Mouse (Mus musculus) splenic B cell, adult 2 months (primary cell): ENCODE measurements around the gene Atp9a.
A peak's percentile ranks its signal among the peaks of the same experiment; 100 is the strongest.
"Not testable (repeated sequence)": the region's sequence is repeated elsewhere in the genome, so short reads cannot be mapped to it uniquely, and the experiment has no call there.

Source experiments
- DNase-seq: peaks from one replicate; pipeline ENCODE4 v3.0.0-alpha.2; 2011; ENCODE audit warnings: low read depth, low spot score
- H3K27me3 ChIP-seq: 2 replicates; pipeline ENCODE4 v1.6.1; 2012; ENCODE audit warnings: mild to moderate bottlenecking, low read length, moderate library complexity, mixed read lengths; ENCODE audit not compliant: control insufficient read depth, poor library complexity, insufficient read depth, severe bottlenecking
- H3K36me3 ChIP-seq: 2 replicates; pipeline ENCODE4 v1.6.1; 2012; ENCODE audit warnings: mild to moderate bottlenecking, low read length, moderate library complexity, mixed read lengths; ENCODE audit not compliant: control insufficient read depth, poor library complexity, insufficient read depth, severe bottlenecking

The Atp9a gene

DNA sequence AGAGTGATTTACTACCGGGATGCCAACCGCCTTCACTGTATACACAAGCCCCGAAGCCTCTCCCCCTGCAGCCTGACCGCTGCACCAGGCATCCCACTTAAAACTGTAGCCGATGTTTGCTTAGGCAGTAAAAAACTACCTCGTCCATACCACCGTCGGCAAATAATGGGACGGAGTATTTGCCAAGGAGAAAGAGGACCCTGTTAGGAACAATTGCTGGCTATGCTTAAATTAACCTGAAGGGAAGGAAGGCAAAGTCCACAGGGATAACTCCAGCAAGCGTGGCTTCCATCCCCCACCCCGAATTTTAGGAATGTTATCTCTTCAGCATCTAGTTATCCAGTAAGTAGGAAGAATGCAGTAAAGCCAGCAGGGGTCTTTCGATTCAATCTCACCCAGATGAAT is 20.2 kb upstream of the Atp9a start:
- no peak for DNase-seq
- no peaks in the 10 kb centered on the region for H3K36me3 ChIP-seq
- H3K27me3 ChIP-seq, result no peaks in the 10 kb centered on the region; the same call in 1 of the 2 replicates

DNA sequence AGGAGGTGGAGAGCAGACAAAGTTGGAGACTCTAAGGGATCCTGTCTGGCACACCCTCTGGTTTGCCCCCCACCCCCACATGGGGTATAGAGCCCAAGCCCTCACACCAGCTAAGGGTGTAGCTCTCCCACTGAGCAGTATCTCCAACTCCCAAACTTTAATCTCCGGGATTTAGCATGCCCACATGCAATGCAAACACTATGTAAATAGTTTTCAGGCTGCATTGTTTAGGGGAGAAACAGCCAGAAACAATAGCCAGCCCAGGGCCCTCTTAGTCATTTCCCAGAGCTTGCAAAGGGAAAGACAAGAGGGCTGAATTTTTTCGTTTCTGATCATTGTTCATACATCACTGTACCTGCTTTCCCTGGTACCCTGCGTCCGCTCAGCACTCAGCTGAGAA is 19.7 kb upstream of the Atp9a start:
- H3K36me3 ChIP-seq, result no peaks in the 10 kb centered on the region
- DNase-seq, result no peak
- H3K27me3 ChIP-seq, result no peaks in the 10 kb centered on the region; the same call in 1 of the 2 replicates

DNA sequence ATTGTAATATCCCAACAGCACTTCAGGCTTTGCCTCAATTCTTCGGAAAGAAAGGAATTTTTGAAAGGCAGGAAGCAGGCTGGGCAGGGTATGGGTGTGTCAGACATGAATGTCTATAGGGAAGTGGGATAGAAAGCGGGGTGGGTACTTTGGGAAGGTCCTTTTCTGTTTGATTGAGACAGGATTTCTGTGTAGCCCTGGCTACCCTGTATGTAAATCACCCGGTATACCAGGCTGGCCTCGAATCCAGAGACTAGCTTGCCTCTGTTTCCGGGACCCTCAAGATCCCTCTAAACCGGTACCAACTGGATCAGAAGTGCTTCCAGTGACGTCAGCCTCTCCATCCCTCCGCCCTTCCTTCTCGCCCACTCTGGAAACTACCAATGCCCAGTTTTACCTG is 18.9 kb upstream of the Atp9a start:
- Histone ChIP-seq H3K27me3 (no peaks in the 10 kb centered on the region; the same call in 1 of the 2 replicates), H3K36me3 (no peaks in the 10 kb centered on the region)
- no peak for DNase-seq

- not testable (repeated sequence) for DNase-seq, H3K36me3 ChIP-seq, H3K27me3 ChIP-seq
These were observed 2.2 kb upstream of the Atp9a start for GRCm38 (mm10) chr2:168744406-168744805.

DNA sequence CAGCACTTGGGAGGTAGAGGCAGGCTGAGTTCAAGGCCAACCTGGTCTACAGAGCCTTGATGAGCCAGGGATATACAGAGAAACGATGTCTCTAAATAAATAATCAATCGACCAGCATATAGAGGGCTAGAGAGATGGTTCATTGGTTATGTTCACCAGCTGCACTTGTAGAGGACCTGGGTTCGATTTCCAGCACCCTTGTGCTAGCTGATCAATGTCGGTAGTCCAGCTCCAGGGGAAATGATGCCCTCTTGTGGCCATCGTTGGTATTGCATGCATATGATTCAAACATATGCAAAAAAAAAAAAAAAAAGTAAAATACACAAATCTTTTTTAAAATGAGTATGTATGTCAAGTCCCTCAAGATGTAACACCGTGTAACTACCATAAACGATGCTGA is 440 bp upstream of the Atp9a start:
- peak; percentile 53 for DNase-seq
- H3K36me3 ChIP-seq, result no peaks in the 10 kb centered on the region
- no peaks in the 10 kb centered on the region; the same call in 1 of the 2 replicates for H3K27me3 ChIP-seq

GRCm38 (mm10) chr2:168741273-168742058 is 743 bp downstream of the Atp9a start:
- no peak for DNase-seq
- H3K27me3 ChIP-seq, result no peaks in the 10 kb centered on the region; the same call in 1 of the 2 replicates
- H3K36me3 ChIP-seq, result no peaks in the 10 kb centered on the region

DNA sequence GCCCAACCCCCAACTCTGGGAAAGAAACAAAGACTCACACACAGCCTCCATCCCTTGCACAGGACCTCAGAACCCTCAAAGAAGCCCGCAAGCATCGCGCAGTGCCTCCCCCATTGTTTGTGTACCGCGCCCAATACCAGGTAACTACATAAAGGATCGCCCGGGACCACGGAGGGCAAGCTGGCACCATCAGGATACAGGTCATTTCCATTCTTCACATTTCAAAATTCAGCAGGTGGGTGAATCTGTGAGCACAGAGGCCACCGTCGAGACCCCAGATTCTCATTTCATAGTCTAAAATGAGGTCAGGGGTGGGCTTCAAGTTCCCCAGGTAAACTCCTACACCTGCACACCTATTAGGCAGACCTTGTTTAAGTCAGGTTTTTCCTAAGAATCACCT is 1.7 kb downstream of the Atp9a start:
- no peaks in the 10 kb centered on the region; the same call in 1 of the 2 replicates for H3K27me3 ChIP-seq
- no peak for DNase-seq

DNA sequence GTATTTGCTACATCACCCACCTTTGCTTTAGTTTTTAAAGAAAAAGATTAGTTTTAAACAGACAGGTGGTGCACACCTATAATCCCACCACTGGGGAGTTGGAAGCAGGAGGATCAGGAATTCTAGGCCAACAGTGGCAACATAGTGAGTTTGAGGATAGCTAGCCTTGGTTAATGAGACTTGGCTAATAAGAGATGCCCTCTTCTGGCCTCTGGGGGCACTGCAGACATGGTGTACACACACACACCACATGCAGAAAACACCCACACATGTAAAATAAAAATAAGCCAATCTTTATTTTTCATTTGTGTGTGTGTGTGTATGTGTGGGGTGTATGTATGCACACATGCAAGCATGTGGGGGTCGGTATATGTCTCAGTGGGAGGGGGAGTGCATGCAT is 3.4 kb downstream of the Atp9a start:
- DNase-seq, result no peak
- Histone ChIP-seq H3K27me3 (no peaks in the 10 kb centered on the region; the same call in 1 of the 2 replicates), H3K36me3 (no peaks in the 10 kb centered on the region)

More for the DNA sequence above, 1.7 kb downstream of the Atp9a start:
- no peaks in the 10 kb centered on the region for H3K36me3 ChIP-seq

DNA sequence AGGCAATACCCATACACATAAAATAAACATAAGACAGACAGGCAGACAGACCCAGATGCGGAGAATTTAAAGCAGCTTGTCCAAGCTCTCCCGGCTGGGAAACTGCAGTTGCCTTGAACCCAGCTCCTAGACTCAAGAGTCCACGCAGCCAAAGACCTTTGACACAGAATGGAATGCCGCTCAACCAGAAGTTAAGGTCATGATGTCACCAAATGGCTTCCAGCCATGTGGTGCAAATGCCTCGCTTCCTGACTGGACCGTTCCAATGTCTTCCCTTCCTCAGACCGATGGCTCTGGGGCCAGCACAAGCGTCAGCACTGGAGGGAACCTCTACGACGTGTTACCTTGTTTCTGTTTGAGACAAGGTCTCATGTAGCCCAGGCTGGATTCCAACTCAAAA is 4.3 kb downstream of the Atp9a start:
- no peak for DNase-seq
- H3K36me3 ChIP-seq, result no peaks in the 10 kb centered on the region
- H3K27me3 ChIP-seq, result no peaks in the 10 kb centered on the region; the same call in 1 of the 2 replicates

DNA sequence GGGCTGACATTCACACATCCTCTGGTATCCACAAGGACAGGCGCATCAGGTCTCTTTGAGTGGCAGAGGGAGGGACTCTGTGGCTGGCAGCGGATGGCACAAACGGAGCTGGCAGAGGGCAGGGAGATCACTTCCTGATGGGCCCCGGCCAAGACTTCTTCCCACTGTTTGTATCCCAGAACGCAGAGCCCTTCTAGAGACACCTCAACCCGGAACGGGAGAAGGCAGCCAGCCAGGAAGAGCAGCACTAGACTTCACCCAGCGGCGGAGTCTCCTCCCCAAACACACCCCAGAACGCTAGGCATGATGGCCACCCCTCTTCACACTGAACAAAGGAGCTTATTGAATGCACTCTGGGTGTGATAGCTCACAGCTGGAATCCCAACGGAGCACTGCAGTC is 8.2 kb downstream of the Atp9a start:
- Histone ChIP-seq H3K36me3 (no peaks in the 10 kb centered on the region), H3K27me3 (no peaks in the 10 kb centered on the region; the same call in 1 of the 2 replicates)
- no peak for DNase-seq

GRCm38 (mm10) chr2:168731258-168731657 is 11.0 kb downstream of the Atp9a start:
- no peak for DNase-seq
- Histone ChIP-seq H3K36me3 (no peaks in the 10 kb centered on the region), H3K27me3 (no peaks in the 10 kb centered on the region)

DNA sequence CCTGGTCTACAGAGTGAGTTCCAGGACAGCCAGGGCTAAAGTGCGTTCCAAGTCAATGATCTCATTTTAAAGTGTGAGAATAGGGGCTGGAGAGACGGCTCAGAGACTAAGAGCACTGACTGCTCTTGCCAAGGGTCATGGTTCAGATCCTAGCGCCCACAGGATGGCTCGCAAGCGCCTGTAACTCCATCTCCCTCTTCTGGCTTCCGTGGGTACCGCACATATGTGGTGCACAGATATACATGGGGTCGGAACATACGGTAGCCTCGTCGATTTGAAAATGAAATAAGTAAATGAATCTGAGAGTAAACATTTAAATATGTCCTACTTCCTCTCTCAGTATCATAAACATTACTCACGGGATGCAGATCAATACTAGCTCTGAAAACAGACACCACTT is 12.5 kb downstream of the Atp9a start:
- DNase-seq, result no peak

DNA sequence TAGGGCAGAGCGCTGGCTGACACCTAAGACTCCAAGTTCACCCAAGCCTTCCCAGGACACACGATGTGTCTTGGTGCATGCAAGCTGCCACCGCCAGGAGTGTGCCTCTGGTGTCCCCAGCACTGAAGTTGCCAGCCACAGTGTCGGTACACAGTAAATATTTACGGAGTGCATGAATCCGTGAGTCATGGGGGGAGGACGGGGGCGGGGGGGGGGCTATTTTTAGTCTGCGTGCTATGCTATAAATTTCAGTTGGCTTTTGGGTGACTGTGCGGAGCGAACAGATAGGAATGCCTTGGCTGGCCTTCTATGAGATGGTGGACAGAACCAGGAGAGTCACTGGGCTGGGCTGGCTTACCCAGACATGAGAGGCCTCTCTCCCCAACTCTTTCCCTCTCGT is 14.2 kb downstream of the Atp9a start:
- Histone ChIP-seq H3K27me3 (no peaks in the 10 kb centered on the region), H3K36me3 (no peaks in the 10 kb centered on the region)
- no peak for DNase-seq

More for the DNA sequence above, 12.5 kb downstream of the Atp9a start:
- Histone ChIP-seq H3K36me3 (no peaks in the 10 kb centered on the region), H3K27me3 (no peaks in the 10 kb centered on the region)

- no peaks in the 10 kb centered on the region for H3K36me3 ChIP-seq
- DNase-seq, result no peak
- no peaks in the 10 kb centered on the region for H3K27me3 ChIP-seq
These were observed 16.2 kb downstream of the Atp9a start for GRCm38 (mm10) chr2:168726007-168726406.

GRCm38 (mm10) chr2:168721313-168721712 is 20.9 kb downstream of the Atp9a start:
- H3K36me3 ChIP-seq, result no peaks in the 10 kb centered on the region
- H3K27me3 ChIP-seq, result no peaks in the 10 kb centered on the region
- DNase-seq, result no peak

DNA sequence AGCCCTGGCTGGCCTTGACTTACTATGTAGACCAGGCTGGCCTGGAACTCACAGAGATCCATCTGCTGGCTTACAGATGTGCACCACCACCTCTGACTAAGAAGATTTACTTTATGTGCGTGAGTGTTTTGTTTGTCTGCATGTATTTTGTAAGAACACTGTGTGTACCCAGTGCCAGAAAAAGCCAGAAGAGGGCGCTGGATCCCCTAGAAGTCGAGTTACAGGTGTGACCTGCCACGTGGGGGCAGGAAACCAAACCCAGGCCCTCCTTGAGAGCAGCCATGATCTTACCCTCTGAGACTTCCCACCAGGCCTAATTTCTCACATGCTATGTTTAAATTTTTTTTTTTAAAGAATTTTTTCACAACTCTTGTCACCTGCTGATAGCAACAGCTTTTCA is 22.5 kb downstream of the Atp9a start:
- Histone ChIP-seq H3K27me3 (no peaks in the 10 kb centered on the region), H3K36me3 (no peaks in the 10 kb centered on the region)
- DNase-seq, result no peak
